9 mouse cellular contexts compared by ENCODE assay signal in genomic region chr4:95117158-95117681, GRCm38 (mm10).
A peak's percentile ranks its signal among the peaks of the same experiment; 100 is the strongest.
DNase-seq lines count a peak whose midpoint lies in the region; ATAC-seq lines count a peak whose summit lies in the region.
"Had no signal": no experiment of that assay in that cellular context is flagged by ENCODE, and none has a peak within 500 bp of the region (broad histone marks: within the 10 kb centered on the region; RNA-seq: fewer than 3 reads in every experiment).

No protein-coding gene starts in this region.

- no peak overlapping the region for H3K4me2 ChIP-seq in hindbrain, embryonic 12.5 days (replicated peaks)
- H3K4me2 ChIP-seq in hindbrain, embryonic 11.5 days (replicated peaks; ENCODE audit: low read depth, low read length), result no peak overlapping the region
- no peak overlapping the region for H3K4me2 ChIP-seq in heart, embryonic 12.5 days
- H3K4me2 ChIP-seq: embryonic facial prominence, embryonic 13.5 days had no signal

- peak; percentile 19; the same call in 1 of the 2 replicates for ATAC-seq in hindbrain, embryonic 12.5 days (ENCODE audit: low FRiP score)
- ATAC-seq in hindbrain, embryonic 11.5 days (ENCODE audit: low FRiP score), result no peak
- ATAC-seq in CD4-positive, CD25-positive, alpha-beta regulatory T cell, adult 4 months, result peak; percentile 99
- 0 out of 2 replicates have a peak, but pooled peaks have one; percentile 39 for ATAC-seq in heart, embryonic 12.5 days (ENCODE audit: insufficient number of reproducible peaks, low FRiP score)

- no peaks in the 10 kb centered on the region for H3K27me3 ChIP-seq in hindbrain, embryonic 12.5 days
- H3K27me3 ChIP-seq in hindbrain, embryonic 11.5 days (ENCODE audit: control insufficient read depth, insufficient read depth, low read length), result no peaks in the 10 kb centered on the region
- no peaks in the 10 kb centered on the region for H3K27me3 ChIP-seq in heart, embryonic 12.5 days (replicated peaks)
- H3K27me3 ChIP-seq: embryonic facial prominence, embryonic 13.5 days had no signal

- H3K9me3 ChIP-seq in hindbrain, embryonic 12.5 days (replicated peaks), result no peaks in the 10 kb centered on the region
- H3K9me3 ChIP-seq in hindbrain, embryonic 11.5 days (ENCODE audit: control insufficient read depth, low read length), result no peaks in the 10 kb centered on the region
- no peaks in the 10 kb centered on the region for H3K9me3 ChIP-seq in heart, embryonic 12.5 days (replicated peaks)
- H3K9me3 ChIP-seq: embryonic facial prominence, embryonic 13.5 days had no signal

- DNase-seq in hindbrain, embryonic 11.5 days (ENCODE audit: low spot score), result no peak
- peak; percentile 53 for DNase-seq in lung, postnatal 36 days
- no peak for DNase-seq in ovary, adult 18-20 months (ENCODE audit: low spot score)
- DNase-seq in layer of hippocampus, adult 9-10 months (ENCODE audit: low spot score), result no peak
- DNase-seq in urinary bladder, postnatal 4 days (ENCODE audit: low spot score in 2 of 2), result no peak

- H3K36me3 ChIP-seq in hindbrain, embryonic 12.5 days, result no peaks in the 10 kb centered on the region
- no peaks in the 10 kb centered on the region for H3K36me3 ChIP-seq in hindbrain, embryonic 11.5 days (ENCODE audit: control insufficient read depth, insufficient read depth, low read length)
- no peaks in the 10 kb centered on the region for H3K36me3 ChIP-seq in heart, embryonic 12.5 days
- H3K36me3 ChIP-seq: embryonic facial prominence, embryonic 13.5 days had no signal

- no peak overlapping the region for H3K27ac ChIP-seq in hindbrain, embryonic 12.5 days
- H3K27ac ChIP-seq in hindbrain, embryonic 11.5 days (ENCODE audit: low read depth, low read length), result no peak overlapping the region
- H3K27ac ChIP-seq in heart, embryonic 12.5 days (ENCODE audit: poor library complexity, severe bottlenecking), result no peak overlapping the region
- H3K27ac ChIP-seq: embryonic facial prominence, embryonic 13.5 days had no signal

- H3K4me1 ChIP-seq in hindbrain, embryonic 12.5 days, result peaks cover 2% of the 10 kb centered on the region; the same call in 1 of the 2 replicates
- H3K4me1 ChIP-seq in hindbrain, embryonic 11.5 days (replicated peaks; ENCODE audit: control insufficient read depth, insufficient read depth, low read length), result no peaks in the 10 kb centered on the region
- peaks cover 7% of the 10 kb centered on the region; the same call in 1 of the 2 replicates for H3K4me1 ChIP-seq in heart, embryonic 12.5 days (replicated peaks)

- no peak overlapping the region for H3K9ac ChIP-seq in hindbrain, embryonic 12.5 days
- no peak overlapping the region for H3K9ac ChIP-seq in hindbrain, embryonic 11.5 days (ENCODE audit: low read depth, low read length)
- H3K9ac ChIP-seq in heart, embryonic 12.5 days, result no peak overlapping the region
- H3K9ac ChIP-seq: embryonic facial prominence, embryonic 13.5 days had no signal

- WGBS in hindbrain, embryonic 12.5 days, result 44% methylated on average over 5 of the region's 5 CpGs
- WGBS in hindbrain, embryonic 11.5 days, result 41% methylated on average over 5 of the region's 5 CpGs
- 43% methylated on average over 5 of the region's 5 CpGs for WGBS in heart, embryonic 12.5 days

- H3K4me3 ChIP-seq in hindbrain, embryonic 12.5 days, result no peak overlapping the region
- H3K4me3 ChIP-seq in hindbrain, embryonic 11.5 days (ENCODE audit: low read depth, low read length), result no peak overlapping the region
- no peak overlapping the region for H3K4me3 ChIP-seq in heart, embryonic 12.5 days
- H3K4me3 ChIP-seq: embryonic facial prominence, embryonic 13.5 days had no signal
